Mouse (Mus musculus) limb, embryonic 14.5 days (tissue): ENCODE measurements around the gene Tgoln1. TPM values are rescaled to one million over a fixed set of nuclear protein-coding genes. Genes with fewer than 3 reads are reported as not detected.

Experiments
- ATAC-seq: fragments of 200-750 bp; cut with Nextera tagmentation; 2 replicates; pipeline ENCODE4 v1.8.0; 2017; ENCODE audit warnings: low read depth, moderate number of reproducible peaks, moderate TSS enrichment; ENCODE audit not compliant: low FRiP score
- DNase-seq: peaks from one replicate; pipeline ENCODE4 v3.0.0-alpha.2; 2015; ENCODE audit warnings: low spot score
- H3K27ac ChIP-seq: fragments of 300-500 bp; sonication (generic); replicated peaks from 2 replicates; pipeline ENCODE4 v1.5.1; 2014; ENCODE audit warnings: low read depth, mild to moderate bottlenecking, low read length, moderate library complexity, mixed read lengths
- H3K27me3 ChIP-seq: fragments of 300-500 bp; sonication (generic); 2 replicates; pipeline ENCODE4 v1.6.1; 2014; ENCODE audit warnings: low read length, mixed read lengths; ENCODE audit not compliant: control insufficient read depth, insufficient read depth
- H3K36me3 ChIP-seq: fragments of 300-500 bp; sonication (generic); 2 replicates; pipeline ENCODE4 v1.6.1; 2014; ENCODE audit warnings: mild to moderate bottlenecking, low read length, moderate library complexity, mixed read lengths; ENCODE audit not compliant: control insufficient read depth, insufficient read depth
- H3K4me1 ChIP-seq: fragments of 300-500 bp; sonication (generic); 2 replicates; pipeline ENCODE4 v1.6.1; 2014; ENCODE audit warnings: antibody characterized with exemption, low read length, mixed read lengths; ENCODE audit not compliant: control insufficient read depth, insufficient read depth
- H3K4me2 ChIP-seq: fragments of 300-500 bp; sonication (generic); replicated peaks from 2 replicates; pipeline ENCODE4 v1.6.1; 2014; ENCODE audit warnings: low read depth, mild to moderate bottlenecking, low read length, moderate library complexity; ENCODE audit not compliant: severe bottlenecking
- H3K4me3 ChIP-seq: fragments of 300-500 bp; sonication (generic); replicated peaks from 2 replicates; pipeline ENCODE4 v1.5.1; 2014; ENCODE audit warnings: low read length
- H3K9ac ChIP-seq: fragments of 300-500 bp; sonication (generic); 2 replicates; pipeline ENCODE4 v1.6.1; 2014; ENCODE audit warnings: mild to moderate bottlenecking, low read depth, low read length, moderate library complexity; ENCODE audit not compliant: severe bottlenecking
- H3K9me3 ChIP-seq: fragments of 300-500 bp; sonication (generic); 2 replicates; pipeline ENCODE4 v1.6.1; 2016; ENCODE audit warnings: low read length; ENCODE audit not compliant: control insufficient read depth
- POLR2A ChIP-seq: fragments of 200-500 bp; IDR thresholded peaks from 2 replicates; pipeline ENCODE4 v1.8.0; 2012; ENCODE audit warnings: inconsistent platforms, mild to moderate bottlenecking, moderate library complexity, borderline replicate concordance; ENCODE audit not compliant: insufficient read depth, insufficient read length; ENCODE audit errors: extremely low read depth
- WGBS: fragments of 180-500 bp; shearing (Covaris S2); extraction: QIAGEN DNeasy Blood & Tissue Kit; methylation state at CpG from one replicate; pipeline ENCODE4 v1.1.7; 2014; 5-methylcytosine and 5-hydroxymethylcytosine counted together
- polyA plus RNA-seq, 2 experiments: library from polyadenylated mRNA; depleted of rRNA in 1 of 2; stranded (reverse) in 1 of 2; unstranded in 1 of 2; fragments of >200 nt; fragmentation: Nextera tagmentation in 1 of 2; extraction: Ambion mirVana in 1 of 2; gene quantifications; 2 replicates each; pipeline versions ENCODE4 v1.2.1 to v1.2.3; 2012 to 2014

Tgoln1 gene
- polyA plus RNA-seq, 2 experiments: 19.4 to 27.6 TPM

DNA sequence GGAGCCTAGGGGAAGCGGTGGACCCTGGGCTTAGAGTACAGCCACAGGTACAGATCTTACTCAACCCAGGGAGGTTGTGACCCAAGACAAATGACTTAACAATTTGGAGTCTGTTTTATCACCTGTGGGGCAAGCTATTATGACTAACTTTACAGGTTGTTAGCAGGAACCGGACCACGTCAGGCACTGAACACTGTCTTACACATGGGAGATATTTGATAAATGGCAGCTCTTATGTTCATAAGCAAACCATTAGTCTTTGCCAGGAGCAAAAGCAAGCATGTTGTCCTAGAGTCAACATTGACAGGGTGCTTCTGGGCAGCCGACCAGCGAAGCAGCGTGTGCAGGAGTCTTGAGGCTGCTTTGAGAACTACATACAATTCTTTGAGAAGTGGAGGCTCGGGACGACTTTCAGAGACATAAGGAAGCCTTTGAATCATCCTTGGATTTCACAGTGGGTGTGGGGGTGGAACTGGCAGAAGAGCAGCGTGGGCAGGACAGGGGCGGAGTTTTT, 33.6 kb upstream of the Tgoln1 start:
- Histone ChIP-seq H3K27ac (no peak overlapping the region), H3K4me3 (no peak overlapping the region), H3K36me3 (peaks cover 19% of the 10 kb centered on the region), H3K9me3 (no peaks in the 10 kb centered on the region), H3K9ac (no peak overlapping the region), H3K4me1 (peaks cover 44% of the 10 kb centered on the region), H3K4me2 (no peak overlapping the region), H3K27me3 (no peaks in the 10 kb centered on the region)
- WGBS: 55% methylated on average over 10 of the region's 10 CpGs
- DNase-seq (no peak), ATAC-seq (no peak)
- no peak for TF ChIP-seq POLR2A

- H3K4me3 ChIP-seq: no peak overlapping the region
- peaks cover 23% of the 10 kb centered on the region for H3K4me1 ChIP-seq
- H3K9me3 ChIP-seq: no peaks in the 10 kb centered on the region
- no peak for TF ChIP-seq POLR2A
- no peaks in the 10 kb centered on the region for H3K27me3 ChIP-seq
- H3K4me2 ChIP-seq: no peak overlapping the region
- WGBS: 36% methylated on average over 12 of the region's 12 CpGs
- H3K9ac ChIP-seq: no peak overlapping the region
- peak overlapping the region; percentile 10; the same call in 1 of the 2 replicates for H3K27ac ChIP-seq
- peaks cover 19% of the 10 kb centered on the region for H3K36me3 ChIP-seq
- ATAC-seq: peak; percentile 58
- peak; percentile 44 for DNase-seq
Measured at GRCm38 (mm10) chr6:72648002-72648595, 31.3 kb upstream of the Tgoln1 start.

DNA sequence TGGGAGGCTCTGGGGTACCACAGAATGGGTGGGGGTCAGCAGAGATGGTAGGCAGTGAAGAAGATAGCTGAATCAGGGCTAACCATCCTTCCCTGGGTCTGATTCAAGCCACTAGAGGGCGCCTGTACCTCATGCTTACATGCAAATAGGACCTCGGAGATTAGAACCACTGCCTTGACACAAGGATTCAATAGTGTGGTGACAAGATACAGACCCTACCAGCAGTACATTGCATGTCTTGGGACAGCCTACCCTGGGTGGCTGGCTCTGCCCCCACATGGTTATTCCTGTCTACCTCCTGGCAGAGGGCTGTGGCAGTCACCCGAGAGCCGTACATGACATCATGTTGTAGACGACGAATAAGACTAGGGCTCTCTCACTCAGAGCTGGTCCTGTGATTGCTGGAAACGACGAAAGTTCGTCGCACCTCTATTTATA, 30.6 kb upstream of the Tgoln1 start:
- H3K9me3 ChIP-seq: no peaks in the 10 kb centered on the region
- H3K4me2 ChIP-seq: no peak overlapping the region
- H3K36me3 ChIP-seq: peaks cover 19% of the 10 kb centered on the region
- ATAC-seq: peak; percentile 24
- WGBS: 41% methylated on average over 10 of the region's 10 CpGs
- H3K27me3 ChIP-seq: no peaks in the 10 kb centered on the region
- peak; percentile 61 for DNase-seq
- H3K9ac ChIP-seq: no peak overlapping the region
- H3K27ac ChIP-seq: peak overlapping the region; percentile 10
- peaks cover 23% of the 10 kb centered on the region for H3K4me1 ChIP-seq
- no peak overlapping the region for H3K4me3 ChIP-seq
- TF ChIP-seq POLR2A: no peak

DNA sequence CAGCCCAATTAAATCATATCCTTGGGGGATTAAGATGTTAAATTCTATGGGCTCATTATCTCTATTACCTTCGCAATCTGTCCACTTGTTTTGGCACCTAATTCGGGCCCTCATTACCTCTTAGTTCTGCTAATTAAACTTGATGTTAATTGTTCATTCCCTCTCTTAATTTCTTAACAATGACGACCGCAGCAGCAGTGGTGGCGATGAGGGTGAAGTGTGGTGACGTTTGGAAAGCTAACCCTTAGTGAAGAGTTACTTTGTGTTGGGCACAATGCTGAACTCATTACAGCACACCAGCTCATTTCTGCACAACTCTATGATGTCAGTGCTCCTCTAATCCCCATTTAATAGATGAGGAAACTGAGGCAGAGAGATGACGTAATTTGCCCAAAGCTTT, 28.6 kb upstream of the Tgoln1 start:
- H3K4me2 ChIP-seq: no peak overlapping the region
- no peak for DNase-seq
- H3K9me3 ChIP-seq: no peaks in the 10 kb centered on the region
- H3K4me1 ChIP-seq: peaks cover 15% of the 10 kb centered on the region
- no peak overlapping the region for H3K9ac ChIP-seq
- no peaks in the 10 kb centered on the region for H3K27me3 ChIP-seq
- no peak overlapping the region for H3K4me3 ChIP-seq
- TF ChIP-seq POLR2A: no peak
- peaks cover 22% of the 10 kb centered on the region for H3K36me3 ChIP-seq
- no peak for ATAC-seq
- 43% methylated on average over 7 of the region's 7 CpGs for whole genome bisulfite sequencing
- no peak overlapping the region for H3K27ac ChIP-seq

- Histone ChIP-seq H3K4me1 (peaks cover 10% of the 10 kb centered on the region), H3K9ac (no peak overlapping the region), H3K9me3 (no peaks in the 10 kb centered on the region), H3K36me3 (peaks cover 22% of the 10 kb centered on the region), H3K27me3 (no peaks in the 10 kb centered on the region), H3K27ac (no peak overlapping the region), H3K4me3 (no peak overlapping the region), H3K4me2 (no peak overlapping the region)
- 77% methylated on average over 4 of the region's 4 CpGs for WGBS
- DNase-seq: no peak
- TF ChIP-seq POLR2A: no peak
- no peak for ATAC-seq
Measured at GRCm38 (mm10) chr6:72644576-72644975, 27.8 kb upstream of the Tgoln1 start.
